19 mouse cellular contexts compared by ENCODE assay signal in genomic region chr17:88341599-88341998, GRCm38 (mm10).
A peak's percentile ranks its signal among the peaks of the same experiment; 100 is the strongest.
DNase-seq lines count a peak whose midpoint lies in the region; ATAC-seq and TF ChIP-seq lines count a peak whose summit lies in the region.
"Had no signal": no experiment of that assay in that cellular context is flagged by ENCODE, and none has a peak within 500 bp of the region (broad histone marks: within the 10 kb centered on the region; RNA-seq: fewer than 3 reads in every experiment).

No protein-coding gene starts in this region.

- H3K27ac ChIP-seq in liver, embryonic 11.5 days (ENCODE audit: low read depth, low read length), result no peak overlapping the region
- H3K27ac ChIP-seq in liver, postnatal 0 days (ENCODE audit: low read depth), result no peak overlapping the region
- H3K27ac ChIP-seq in stomach, postnatal 0 days (replicated peaks), result no peak overlapping the region
- no peak overlapping the region for H3K27ac ChIP-seq in kidney, embryonic 16.5 days (ENCODE audit: low read length)
- H3K27ac ChIP-seq: embryonic facial prominence, embryonic 10.5 days; heart, embryonic 15.5 days; hindbrain, embryonic 10.5 days; liver, embryonic 14.5 days; midbrain, embryonic 15.5 days had no signal

- DNase-seq in CD4-positive, CD25-positive, alpha-beta regulatory T cell, adult 2 months (ENCODE audit: low read depth, low spot score), result peak; percentile 22
- DNase-seq in liver, embryonic 11.5 days (ENCODE audit: low spot score), result peak; percentile 8
- DNase-seq in liver, postnatal 0 days, result no peak
- peak; percentile 60 for DNase-seq in splenic B cell, adult 2 months (ENCODE audit: low read depth, low spot score)
- no peak for DNase-seq in stomach, postnatal 0 days (ENCODE audit: low spot score)
- DNase-seq: adrenal gland, adult 2 months; kidney, adult 18-20 months; kidney, postnatal 4 days; lung, postnatal 10 days; right cerebral cortex, postnatal 14 days; thymus, postnatal 14 days had no signal

- no peak overlapping the region for H3K4me3 ChIP-seq in liver, embryonic 11.5 days (ENCODE audit: low read depth, low read length)
- no peak overlapping the region for H3K4me3 ChIP-seq in liver, postnatal 0 days (ENCODE audit: low read depth, low read length)
- H3K4me3 ChIP-seq in stomach, postnatal 0 days (ENCODE audit: low read depth, low read length), result no peak overlapping the region
- no peak overlapping the region for H3K4me3 ChIP-seq in kidney, embryonic 16.5 days (ENCODE audit: low read length)
- H3K4me3 ChIP-seq: embryonic facial prominence, embryonic 10.5 days; heart, embryonic 15.5 days; hindbrain, embryonic 10.5 days; midbrain, embryonic 15.5 days had no signal

- no peak overlapping the region for H3K4me2 ChIP-seq in liver, embryonic 11.5 days
- no peak overlapping the region for H3K4me2 ChIP-seq in liver, postnatal 0 days (ENCODE audit: low read depth, low read length)
- no peak overlapping the region for H3K4me2 ChIP-seq in stomach, postnatal 0 days (replicated peaks; ENCODE audit: low read depth)
- no peak overlapping the region for H3K4me2 ChIP-seq in kidney, embryonic 16.5 days (replicated peaks; ENCODE audit: low read depth, low read length)
- H3K4me2 ChIP-seq: heart, embryonic 15.5 days; midbrain, embryonic 15.5 days had no signal

- TF ChIP-seq EP300 in liver, postnatal 0 days (IDR thresholded peaks at IDR 0.05; ENCODE audit: low read depth), result no peak
- TF ChIP-seq EP300 in stomach, postnatal 0 days (optimal IDR thresholded peaks at IDR 0.05), result no peak

- H3K9ac ChIP-seq in liver, embryonic 11.5 days (ENCODE audit: low read depth, low read length), result no peak overlapping the region
- H3K9ac ChIP-seq in liver, postnatal 0 days (replicated peaks), result no peak overlapping the region
- H3K9ac ChIP-seq in stomach, postnatal 0 days (ENCODE audit: low read length), result no peak overlapping the region
- no peak overlapping the region for H3K9ac ChIP-seq in kidney, embryonic 16.5 days (replicated peaks; ENCODE audit: low read length)
- H3K9ac ChIP-seq: heart, embryonic 15.5 days; liver, embryonic 14.5 days; midbrain, embryonic 15.5 days had no signal

- no peak for TF ChIP-seq CTCF in liver, postnatal 0 days (IDR thresholded peaks at IDR 0.05; ENCODE audit: low read depth)
- TF ChIP-seq CTCF in stomach, postnatal 0 days (IDR thresholded peaks at IDR 0.05; ENCODE audit: low read depth), result no peak

- H3K9me3 ChIP-seq in liver, embryonic 11.5 days (ENCODE audit: control insufficient read depth, low read length), result no peaks in the 10 kb centered on the region
- peaks cover 5% of the 10 kb centered on the region; the same call in 1 of the 2 replicates for H3K9me3 ChIP-seq in liver, postnatal 0 days (ENCODE audit: low read length)
- H3K9me3 ChIP-seq in stomach, postnatal 0 days (ENCODE audit: control insufficient read depth, low read length), result no peaks in the 10 kb centered on the region
- no peaks in the 10 kb centered on the region for H3K9me3 ChIP-seq in kidney, embryonic 16.5 days (ENCODE audit: low read length)
- H3K9me3 ChIP-seq: embryonic facial prominence, embryonic 10.5 days; heart, embryonic 15.5 days; hindbrain, embryonic 10.5 days; midbrain, embryonic 15.5 days had no signal

- WGBS in liver, embryonic 11.5 days, result 49% methylated on average over 5 of the region's 5 CpGs
- WGBS in liver, postnatal 0 days (ENCODE audit: insufficient replicate concordance), result 34% methylated on average over 5 of the region's 5 CpGs
- 65% methylated on average over 5 of the region's 5 CpGs for WGBS in stomach, postnatal 0 days
- WGBS in kidney, embryonic 16.5 days, result 62% methylated on average over 5 of the region's 5 CpGs

- H3K36me3 ChIP-seq in liver, embryonic 11.5 days (ENCODE audit: control insufficient read depth, insufficient read depth, low read length), result no peaks in the 10 kb centered on the region
- no peaks in the 10 kb centered on the region for H3K36me3 ChIP-seq in liver, postnatal 0 days (replicated peaks; ENCODE audit: insufficient read depth, low read length)
- no peaks in the 10 kb centered on the region for H3K36me3 ChIP-seq in splenic B cell, adult 2 months (ENCODE audit: control insufficient read depth, insufficient read depth, low read length, poor library complexity, severe bottlenecking)
- H3K36me3 ChIP-seq in stomach, postnatal 0 days (ENCODE audit: control insufficient read depth, insufficient read depth, low read length), result no peaks in the 10 kb centered on the region
- no peaks in the 10 kb centered on the region for H3K36me3 ChIP-seq in kidney, embryonic 16.5 days (ENCODE audit: insufficient read depth, low read length)
- H3K36me3 ChIP-seq: embryonic facial prominence, embryonic 10.5 days; heart, embryonic 15.5 days; hindbrain, embryonic 10.5 days; midbrain, embryonic 15.5 days had no signal

- no peak for ATAC-seq in CD4-positive, CD25-positive, alpha-beta regulatory T cell, adult 4 months
- no peak for ATAC-seq in liver, embryonic 11.5 days (replicated peaks; ENCODE audit: low FRiP score)
- no peak for ATAC-seq in liver, postnatal 0 days
- ATAC-seq in granulocyte monocyte progenitor cell, adult 5-6 weeks (replicated peaks; ENCODE audit: poor library complexity, severe bottlenecking), result peak; percentile 91
- no peak for ATAC-seq in stomach, postnatal 0 days (ENCODE audit: low FRiP score, low TSS enrichment)
- ATAC-seq in kidney, embryonic 16.5 days (ENCODE audit: low FRiP score, low TSS enrichment), result no peak
- ATAC-seq: midbrain, embryonic 15.5 days had no signal

- H3K4me1 ChIP-seq in liver, embryonic 11.5 days (replicated peaks; ENCODE audit: control insufficient read depth, insufficient read depth, low read length), result no peaks in the 10 kb centered on the region; the same call in 1 of the 2 replicates
- peaks cover 4% of the 10 kb centered on the region; the same call in 1 of the 2 replicates for H3K4me1 ChIP-seq in liver, postnatal 0 days (ENCODE audit: insufficient read depth)
- no peaks in the 10 kb centered on the region for H3K4me1 ChIP-seq in stomach, postnatal 0 days (replicated peaks; ENCODE audit: control insufficient read depth, insufficient read depth)
- no peaks in the 10 kb centered on the region for H3K4me1 ChIP-seq in kidney, embryonic 16.5 days (ENCODE audit: insufficient read depth, low read length)
- H3K4me1 ChIP-seq: embryonic facial prominence, embryonic 10.5 days; midbrain, embryonic 15.5 days had no signal

- H3K27me3 ChIP-seq in liver, embryonic 11.5 days (replicated peaks; ENCODE audit: control insufficient read depth, insufficient read depth, low read length), result no peaks in the 10 kb centered on the region
- no peaks in the 10 kb centered on the region for H3K27me3 ChIP-seq in liver, postnatal 0 days (ENCODE audit: insufficient read depth, low read length)
- H3K27me3 ChIP-seq in splenic B cell, adult 2 months (ENCODE audit: control insufficient read depth, insufficient read depth, low read length, poor library complexity, severe bottlenecking), result no peaks in the 10 kb centered on the region
- no peaks in the 10 kb centered on the region for H3K27me3 ChIP-seq in stomach, postnatal 0 days (ENCODE audit: control insufficient read depth, insufficient read depth, low read length)
- no peaks in the 10 kb centered on the region for H3K27me3 ChIP-seq in kidney, embryonic 16.5 days (ENCODE audit: insufficient read depth, low read length)
- H3K27me3 ChIP-seq: heart, embryonic 15.5 days; midbrain, embryonic 15.5 days had no signal

Comparison
In these comparisons a context has a peak if more than half of its experiments do, and no peak if none do; other contexts are left out.
1. DNase-seq: peak in CD4-positive, CD25-positive, alpha-beta regulatory T cell, adult 2 months (single experiment), liver, embryonic 11.5 days (single experiment) and splenic B cell, adult 2 months (single experiment); none in liver, postnatal 0 days (single experiment) and stomach, postnatal 0 days (single experiment).